In genomic region chr9:41199456-41200252, GRCm38 (mm10) we compare ENCODE assay signal across 19 mouse cellular contexts. TPM values are rescaled to one million over a fixed set of nuclear protein-coding genes. Genes with fewer than 3 reads are reported as not detected.
DNase-seq lines count a peak whose midpoint lies in the region; ATAC-seq and TF ChIP-seq lines count a peak whose summit lies in the region.
"Had no signal": no experiment of that assay in that cellular context is flagged by ENCODE, and none has a peak within 500 bp of the region (broad histone marks: within the 10 kb centered on the region; RNA-seq: fewer than 3 reads in every experiment).

No protein-coding gene starts in this region.

- no peaks in the 10 kb centered on the region for H3K36me3 ChIP-seq in kidney, postnatal 0 days (ENCODE audit: insufficient read depth, low read length)
- H3K36me3 ChIP-seq: forebrain, embryonic 15.5 days; heart, embryonic 12.5 days; midbrain, embryonic 10.5 days; neural tube, embryonic 12.5 days had no signal

- no peak overlapping the region for H3K9ac ChIP-seq in kidney, postnatal 0 days (ENCODE audit: low read depth, low read length)
- H3K9ac ChIP-seq: forebrain, embryonic 15.5 days; heart, embryonic 12.5 days; neural tube, embryonic 12.5 days had no signal

- 63% methylated on average over 22 of the region's 22 CpGs for WGBS in kidney, postnatal 0 days

- H3K27me3 ChIP-seq in kidney, postnatal 0 days (ENCODE audit: insufficient read depth, low read length), result no peaks in the 10 kb centered on the region
- H3K27me3 ChIP-seq: forebrain, embryonic 15.5 days; neural tube, embryonic 12.5 days; Patski had no signal

- no peak overlapping the region for H3K4me3 ChIP-seq in layer of hippocampus, adult 2 months
- no peak overlapping the region for H3K4me3 ChIP-seq in kidney, postnatal 0 days (replicated peaks; ENCODE audit: low read depth, low read length)
- H3K4me3 ChIP-seq: erythroblast, embryonic 14.5 days; forebrain, embryonic 15.5 days; heart, embryonic 12.5 days; midbrain, embryonic 10.5 days; neural tube, embryonic 12.5 days had no signal

- H3K4me2 ChIP-seq in kidney, postnatal 0 days (ENCODE audit: low read length), result no peak overlapping the region
- H3K4me2 ChIP-seq: forebrain, embryonic 15.5 days; heart, embryonic 12.5 days; neural tube, embryonic 12.5 days had no signal

- no peaks in the 10 kb centered on the region for H3K9me3 ChIP-seq in kidney, postnatal 0 days (replicated peaks; ENCODE audit: low read length)
- H3K9me3 ChIP-seq: forebrain, embryonic 15.5 days; heart, embryonic 12.5 days; midbrain, embryonic 10.5 days; neural tube, embryonic 12.5 days had no signal

- ATAC-seq in kidney, postnatal 0 days (replicated peaks; ENCODE audit: low FRiP score, low read depth), result peak; percentile 73
- ATAC-seq: forebrain, embryonic 15.5 days; Patski had no signal

- peak overlapping the region; percentile 90 for H3K27ac ChIP-seq in layer of hippocampus, adult 2 months
- no peak overlapping the region for H3K27ac ChIP-seq in kidney, postnatal 0 days
- H3K27ac ChIP-seq: forebrain, embryonic 15.5 days; midbrain, embryonic 10.5 days; neural tube, embryonic 12.5 days; stomach, postnatal 0 days had no signal

- no peak for TF ChIP-seq CTCF in layer of hippocampus, adult 2 months (conservative IDR thresholded peaks at IDR 0.05)
- TF ChIP-seq CTCF in kidney, postnatal 0 days (IDR thresholded peaks at IDR 0.05; ENCODE audit: low read depth), result no peak

- peak; percentile 47 to 53 for DNase-seq in cerebellum, postnatal 25 days
- DNase-seq in cerebellum, adult 11 months, result no peak
- DNase-seq in layer of hippocampus, adult 2 months (ENCODE audit: low spot score in 2 of 2), result no peak
- no peak for DNase-seq in layer of hippocampus, adult 11-12 months (ENCODE audit: low spot score)
- DNase-seq in kidney, postnatal 0 days (ENCODE audit: low spot score), result peak; percentile 30
- peak; percentile 72 for DNase-seq in mesoderm, embryonic 11.5 days (ENCODE audit: low read depth, low spot score)
- DNase-seq in urinary bladder, postnatal 14 days (ENCODE audit: low spot score), result no peak
- no peak for DNase-seq in right cerebral cortex, postnatal 14 days
- DNase-seq: B cell, adult 2 months; lung, adult 18-20 months; lung, postnatal 36 days; thymus, postnatal 25 days had no signal

- peaks cover 8% of the 10 kb centered on the region; the same call in 1 of the 2 replicates for H3K4me1 ChIP-seq in kidney, postnatal 0 days (replicated peaks; ENCODE audit: insufficient read depth, low read length)
- H3K4me1 ChIP-seq: forebrain, embryonic 15.5 days; heart, embryonic 12.5 days; midbrain, embryonic 10.5 days had no signal

RNA-seq across cellular contexts. Expression of gene Ubash3b, which starts 38.2 kb away (rescaled TPM):
- 10 to 100 TPM; 26.7 to 27.0 TPM for total RNA-seq in layer of hippocampus, adult 2 months (2021)
- polyA plus RNA-seq in kidney, postnatal 0 days (2015; fragmentation: Nextera tagmentation; extraction: Ambion mirVana), result 7.5 TPM in 2 replicates

Comparison
In these comparisons a context has a peak if more than half of its experiments do, and no peak if none do; other contexts are left out.
1. DNase-seq: peak in cerebellum, postnatal 25 days (2 of 2), kidney, postnatal 0 days (single experiment) and mesoderm, embryonic 11.5 days (single experiment); none in cerebellum, adult 11 months (single experiment), layer of hippocampus, adult 2 months (0 of 2), layer of hippocampus, adult 11-12 months (single experiment), urinary bladder, postnatal 14 days (single experiment) and right cerebral cortex, postnatal 14 days (single experiment).